Mouse (Mus musculus): Measurements from ENCODE around the gene Map2k2. TPM values are rescaled to one million over a fixed set of nuclear protein-coding genes. Genes with fewer than 3 reads are reported as not detected.

Gene Map2k2
- total and polyA plus RNA-seq, 3 experiments = 147 to 212 TPM; not detected in 1

DNA sequence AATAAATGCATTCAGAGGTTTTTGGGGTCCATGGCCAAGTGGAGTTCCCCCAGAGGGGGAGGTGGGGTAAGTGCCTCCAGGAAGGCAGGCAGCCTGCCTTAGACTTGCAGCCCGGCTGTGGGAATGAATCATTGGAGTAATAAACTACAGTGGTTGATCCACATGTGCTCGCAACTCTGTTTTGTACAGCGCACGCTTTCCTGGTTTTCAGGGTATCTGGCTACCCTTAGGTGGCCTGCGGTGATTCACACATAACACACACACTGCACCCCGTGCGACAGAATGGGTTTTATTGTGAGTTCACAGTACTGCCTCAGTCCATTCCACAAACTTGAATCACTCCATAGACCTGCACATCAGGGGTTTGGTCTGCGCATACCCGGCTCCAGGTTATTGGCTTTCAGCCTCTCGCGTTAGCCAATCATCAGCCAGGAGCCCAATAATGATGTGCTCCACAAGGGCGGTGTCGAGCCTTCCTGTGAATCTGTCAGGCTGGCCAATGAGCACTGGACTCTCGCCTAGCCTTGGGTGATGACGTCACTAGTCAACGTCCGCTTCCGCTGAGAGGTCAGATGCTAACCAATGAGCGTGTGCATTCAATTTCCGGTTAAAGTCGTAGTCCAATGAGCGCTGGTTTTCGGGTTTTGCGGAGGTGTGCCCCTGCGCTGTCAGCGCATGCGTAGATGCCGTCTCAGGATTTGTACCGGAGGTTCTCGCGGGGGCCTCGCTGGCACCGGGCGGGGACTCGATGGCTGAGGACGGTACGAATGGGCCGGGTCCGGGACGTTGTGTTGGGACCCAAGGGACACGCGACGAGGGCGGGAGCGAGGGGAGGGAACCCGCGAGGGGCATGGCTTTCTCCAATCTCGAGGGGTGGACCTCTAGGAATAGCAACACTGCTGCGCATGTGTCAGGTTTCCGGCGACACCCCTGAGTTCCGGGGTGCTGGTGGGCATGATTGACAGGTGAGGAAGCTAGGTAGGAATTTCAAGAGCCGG lies 76.9 kb downstream of the Map2k2 start, which contains the start of gene Dapk3 (continued):
- TF ChIP-seq NELFE (IDR thresholded peaks at IDR 0.05; ENCODE audit: low read depth, low read length) (peak; percentile 65), ETS1 (IDR thresholded peaks at IDR 0.05; ENCODE audit: low read depth, low read length) (peak; percentile 17; the same call in 1 of the 2 replicates), CHD2 (IDR thresholded peaks at IDR 0.05; ENCODE audit: low read length) (peak; percentile 92), EP300 (IDR thresholded peaks at IDR 0.05; ENCODE audit: low read depth in 1 of 2, low read length in 2 of 2) (peak in 1 of 2 experiments; percentile 1; a peak in 1 of 4 replicates), SMC3 (IDR thresholded peaks at IDR 0.05; ENCODE audit: low read depth, low read length) (peak; percentile 23; the same call in 1 of the 2 replicates), ZNF384 (IDR thresholded peaks at IDR 0.05; ENCODE audit: low read depth, low read length) (no peak), HCFC1 (IDR thresholded peaks at IDR 0.05; ENCODE audit: low read depth, low read length) (peak; percentile 94), MEF2A (IDR thresholded peaks at IDR 0.05; ENCODE audit: extremely low read depth, insufficient replicate concordance, low read depth, low read length, poor library complexity, severe bottlenecking) (no peak), TCF12 (IDR thresholded peaks at IDR 0.05; ENCODE audit: low read depth, low read length) (peak; percentile 36; the same call in 1 of the 2 replicates), RAD21 (IDR thresholded peaks at IDR 0.05; ENCODE audit: low read depth, low read length) (no peak), NRF1 (IDR thresholded peaks at IDR 0.05; ENCODE audit: insufficient read depth, low read depth, low read length, poor library complexity, severe bottlenecking) (peak; percentile 83), JUND (IDR thresholded peaks at IDR 0.05; ENCODE audit: low read depth, low read length) (peak; percentile 89), MAFK (IDR thresholded peaks at IDR 0.05; ENCODE audit: borderline replicate concordance, low read depth, low read length) (no peak), RCOR1 (IDR thresholded peaks at IDR 0.05; ENCODE audit: low read depth, low read length) (peak; percentile 35; the same call in 1 of the 2 replicates), USF1 (IDR thresholded peaks at IDR 0.05; ENCODE audit: low read depth, low read length) (no peak; the same call in 1 of the 2 replicates), CTCF (IDR thresholded peaks at IDR 0.05 in 2 of 3, conservative IDR thresholded peaks at IDR 0.05 in 1 of 3; ENCODE audit: control insufficient read depth in 1 of 3, insufficient read depth in 1 of 3, low read depth in 2 of 3, low read length in 3 of 3, poor library complexity in 1 of 3, severe bottlenecking in 1 of 3) (no peak), ELF1 (IDR thresholded peaks at IDR 0.05; ENCODE audit: low read depth, low read length) (peak; percentile 96), MYC (IDR thresholded peaks at IDR 0.05; ENCODE audit: low read depth, low read length) (peak; percentile 61; the same call in 1 of the 2 replicates), E2F4 (IDR thresholded peaks at IDR 0.05; ENCODE audit: borderline replicate concordance, low read depth, low read length) (no peak), POLR2AphosphoS5 (IDR thresholded peaks at IDR 0.05; ENCODE audit: borderline replicate concordance, low read depth, low read length) (peak; percentile 95), ZKSCAN1 (IDR thresholded peaks at IDR 0.05; ENCODE audit: low read depth, low read length) (peak; percentile 82)

Other genes starting within 250 kb of the Map2k2 start
- 0.07 and 0.15 TPM in 2 replicates for gene Tmprss9, start 234.1 kb upstream of the Map2k2 start, total RNA-seq (2012; rRNA removed)
- gene Tmprss9, start 234.1 kb upstream of the Map2k2 start, polyA plus RNA-seq (2012; ENCODE audit: insufficient read depth in 1 of 2, insufficient read length in 2 of 2, low read depth in 1 of 2, low replicate concordance in 2 of 2, missing spikeins in 1 of 2) = under 1 TPM in 1 of 2 experiments, not detected in 1; 0.25 TPM
- 349 and 366 TPM in 2 replicates for gene Timm13, start 204.9 kb upstream of the Map2k2 start, total RNA-seq (2012; rRNA removed)
- gene Timm13, start 204.9 kb upstream of the Map2k2 start, polyA plus RNA-seq (2012; ENCODE audit: insufficient read depth in 1 of 2, insufficient read length in 2 of 2, low read depth in 1 of 2, low replicate concordance in 2 of 2, missing spikeins in 1 of 2) = 100 to 1,000 TPM; 329 to 645 TPM
- 28.4 and 32.8 TPM in 2 replicates for gene Lmnb2, start 187.7 kb upstream of the Map2k2 start, total RNA-seq (2012; rRNA removed)
- gene Lmnb2, start 187.7 kb upstream of the Map2k2 start, polyA plus RNA-seq (2012; ENCODE audit: insufficient read depth in 1 of 2, insufficient read length in 2 of 2, low read depth in 1 of 2, low replicate concordance in 2 of 2, missing spikeins in 1 of 2) = 10 to 100 TPM in 1 of 2 experiments, not detected in 1; 29.9 TPM
- 13.3 and 13.4 TPM in 2 replicates for gene Gadd45b, start 175.8 kb upstream of the Map2k2 start, total RNA-seq (2012; rRNA removed)
- 10 to 100 TPM in 1 of 2 experiments, not detected in 1; 10.1 TPM for gene Gadd45b, start 175.8 kb upstream of the Map2k2 start, polyA plus RNA-seq (2012; ENCODE audit: insufficient read depth in 1 of 2, insufficient read length in 2 of 2, low read depth in 1 of 2, low replicate concordance in 2 of 2, missing spikeins in 1 of 2)
- 0.92 and 1.3 TPM in 2 replicates for gene Gng7, start 91.0 kb upstream of the Map2k2 start, total RNA-seq (2012; rRNA removed)
- gene Gng7, start 91.0 kb upstream of the Map2k2 start, polyA plus RNA-seq (2012; ENCODE audit: insufficient read depth in 1 of 2, insufficient read length in 2 of 2, low read depth in 1 of 2, low replicate concordance in 2 of 2, missing spikeins in 1 of 2) = 1 to 10 TPM in 1 of 2 experiments, not detected in 1; 6.2 TPM
- gene Diras1, start 80.3 kb upstream of the Map2k2 start, total RNA-seq (2012; rRNA removed) = not detected in 2 replicates
- gene Diras1, start 80.3 kb upstream of the Map2k2 start, polyA plus RNA-seq (2012; ENCODE audit: insufficient read depth in 1 of 2, insufficient read length in 2 of 2, low read depth in 1 of 2, low replicate concordance in 2 of 2, missing spikeins in 1 of 2) = under 1 TPM in 1 of 2 experiments, not detected in 1; 0.04 TPM
- 14.8 and 19.5 TPM in 2 replicates for gene Slc39a3, start 68.5 kb upstream of the Map2k2 start, total RNA-seq (2012; rRNA removed)
- gene Slc39a3, start 68.5 kb upstream of the Map2k2 start, polyA plus RNA-seq (2012; ENCODE audit: insufficient read depth in 1 of 2, insufficient read length in 2 of 2, low read depth in 1 of 2, low replicate concordance in 2 of 2, missing spikeins in 1 of 2) = 10 to 100 TPM in 1 of 2 experiments, not detected in 1; 15.6 TPM
- gene Sgta, start 45.7 kb upstream of the Map2k2 start, total RNA-seq (2012; rRNA removed) = 100 and 101 TPM in 2 replicates
- gene Sgta, start 45.7 kb upstream of the Map2k2 start, polyA plus RNA-seq (2012; ENCODE audit: insufficient read depth in 1 of 2, insufficient read length in 2 of 2, low read depth in 1 of 2, low replicate concordance in 2 of 2, missing spikeins in 1 of 2) = 1,000 to 10,000 TPM in 1 of 2 experiments, 100 to 1,000 TPM in 1; 152 to 1,019 TPM
- 121 and 126 TPM in 2 replicates for gene Thop1, start 35.9 kb upstream of the Map2k2 start, total RNA-seq (2012; rRNA removed)
- 100 to 1,000 TPM in 1 of 2 experiments, 10 to 100 TPM in 1; 75.7 to 113 TPM for gene Thop1, start 35.9 kb upstream of the Map2k2 start, polyA plus RNA-seq (2012; ENCODE audit: insufficient read depth in 1 of 2, insufficient read length in 2 of 2, low read depth in 1 of 2, low replicate concordance in 2 of 2, missing spikeins in 1 of 2)
- gene Creb3l3, start 7.0 kb upstream of the Map2k2 start, total RNA-seq (2012; rRNA removed) = not detected in 2 replicates
- gene Creb3l3, start 7.0 kb upstream of the Map2k2 start, polyA plus RNA-seq (2012; ENCODE audit: insufficient read depth in 1 of 2, insufficient read length in 2 of 2, low read depth in 1 of 2, low replicate concordance in 2 of 2, missing spikeins in 1 of 2) = under 1 TPM in 1 of 2 experiments, not detected in 1; 0.35 TPM
- 23.8 and 25.3 TPM in 2 replicates for gene Zbtb7a, start 29.3 kb downstream of the Map2k2 start, total RNA-seq (2012; rRNA removed)
- gene Zbtb7a, start 29.3 kb downstream of the Map2k2 start, polyA plus RNA-seq (2012; ENCODE audit: insufficient read depth in 1 of 2, insufficient read length in 2 of 2, low read depth in 1 of 2, low replicate concordance in 2 of 2, missing spikeins in 1 of 2) = 10 to 100 TPM; 40.6 to 45.4 TPM
- gene Pias4, start 62.0 kb downstream of the Map2k2 start, total RNA-seq (2012; rRNA removed) = 19.5 and 21.0 TPM in 2 replicates
- 10 to 100 TPM in 1 of 2 experiments, not detected in 1; 40.4 TPM for gene Pias4, start 62.0 kb downstream of the Map2k2 start, polyA plus RNA-seq (2012; ENCODE audit: insufficient read depth in 1 of 2, insufficient read length in 2 of 2, low read depth in 1 of 2, low replicate concordance in 2 of 2, missing spikeins in 1 of 2)
- gene Eef2, start 70.7 kb downstream of the Map2k2 start, total RNA-seq (2012; rRNA removed) = 2,850 and 2,863 TPM in 2 replicates
- 1,000 to 10,000 TPM; 3,442 to 4,586 TPM for gene Eef2, start 70.7 kb downstream of the Map2k2 start, polyA plus RNA-seq (2012; ENCODE audit: insufficient read depth in 1 of 2, insufficient read length in 2 of 2, low read depth in 1 of 2, low replicate concordance in 2 of 2, missing spikeins in 1 of 2)
- gene Dapk3, start 77.1 kb downstream of the Map2k2 start, total RNA-seq (2012; rRNA removed) = 42.3 and 49.2 TPM in 2 replicates
- 10 to 100 TPM in 1 of 2 experiments, not detected in 1; 79.1 TPM for gene Dapk3, start 77.1 kb downstream of the Map2k2 start, polyA plus RNA-seq (2012; ENCODE audit: insufficient read depth in 1 of 2, insufficient read length in 2 of 2, low read depth in 1 of 2, low replicate concordance in 2 of 2, missing spikeins in 1 of 2)
- 0.13 and 0.31 TPM in 2 replicates for gene 4930442H23Rik, start 77.9 kb downstream of the Map2k2 start, total RNA-seq (2012; rRNA removed)
- gene 4930442H23Rik, start 77.9 kb downstream of the Map2k2 start, polyA plus RNA-seq (2012; ENCODE audit: insufficient read depth in 1 of 2, insufficient read length in 2 of 2, low read depth in 1 of 2, low replicate concordance in 2 of 2, missing spikeins in 1 of 2) = under 1 TPM in 1 of 2 experiments, not detected in 1; 0.42 TPM
- gene Nmrk2, start 96.1 kb downstream of the Map2k2 start, total RNA-seq (2012; rRNA removed) = not detected in 2 replicates
- not detected for gene Nmrk2, start 96.1 kb downstream of the Map2k2 start, polyA plus RNA-seq (2012; ENCODE audit: insufficient read depth in 1 of 2, insufficient read length in 2 of 2, low read depth in 1 of 2, low replicate concordance in 2 of 2, missing spikeins in 1 of 2)
- 0.19 and 0.20 TPM in 2 replicates for gene Atcay, start 124.9 kb downstream of the Map2k2 start, total RNA-seq (2012; rRNA removed)
- under 1 TPM in 1 of 2 experiments, not detected in 1; 0.33 TPM for gene Atcay, start 124.9 kb downstream of the Map2k2 start, polyA plus RNA-seq (2012; ENCODE audit: insufficient read depth in 1 of 2, insufficient read length in 2 of 2, low read depth in 1 of 2, low replicate concordance in 2 of 2, missing spikeins in 1 of 2)
- 0.39 and 0.81 TPM in 2 replicates for gene Zfr2, start 127.2 kb downstream of the Map2k2 start, total RNA-seq (2012; rRNA removed)
- 1 to 10 TPM in 1 of 2 experiments, not detected in 1; 1.4 TPM for gene Zfr2, start 127.2 kb downstream of the Map2k2 start, polyA plus RNA-seq (2012; ENCODE audit: insufficient read depth in 1 of 2, insufficient read length in 2 of 2, low read depth in 1 of 2, low replicate concordance in 2 of 2, missing spikeins in 1 of 2)
- 0.10 and 0.23 TPM in 2 replicates for gene Matk, start 147.0 kb downstream of the Map2k2 start, total RNA-seq (2012; rRNA removed)
- gene Matk, start 147.0 kb downstream of the Map2k2 start, polyA plus RNA-seq (2012; ENCODE audit: insufficient read depth in 1 of 2, insufficient read length in 2 of 2, low read depth in 1 of 2, low replicate concordance in 2 of 2, missing spikeins in 1 of 2) = 1 to 10 TPM in 1 of 2 experiments, not detected in 1; 1.0 TPM
- gene Mrpl54, start 161.0 kb downstream of the Map2k2 start, total RNA-seq (2012; rRNA removed) = 137 and 150 TPM in 2 replicates
- 100 to 1,000 TPM; 157 to 421 TPM for gene Mrpl54, start 161.0 kb downstream of the Map2k2 start, polyA plus RNA-seq (2012; ENCODE audit: insufficient read depth in 1 of 2, insufficient read length in 2 of 2, low read depth in 1 of 2, low replicate concordance in 2 of 2, missing spikeins in 1 of 2)
- gene Apba3, start 161.0 kb downstream of the Map2k2 start, total RNA-seq (2012; rRNA removed) = 68.9 and 81.3 TPM in 2 replicates
- 10 to 100 TPM in 1 of 2 experiments, not detected in 1; 73.2 TPM for gene Apba3, start 161.0 kb downstream of the Map2k2 start, polyA plus RNA-seq (2012; ENCODE audit: insufficient read depth in 1 of 2, insufficient read length in 2 of 2, low read depth in 1 of 2, low replicate concordance in 2 of 2, missing spikeins in 1 of 2)
- gene Tjp3, start 185.7 kb downstream of the Map2k2 start, total RNA-seq (2012; rRNA removed) = 2.5 and 2.9 TPM in 2 replicates
- gene Tjp3, start 185.7 kb downstream of the Map2k2 start, polyA plus RNA-seq (2012; ENCODE audit: insufficient read depth in 1 of 2, insufficient read length in 2 of 2, low read depth in 1 of 2, low replicate concordance in 2 of 2, missing spikeins in 1 of 2) = 1 to 10 TPM in 1 of 2 experiments, not detected in 1; 4.9 TPM
- gene Pip5k1c, start 187.0 kb downstream of the Map2k2 start, total RNA-seq (2012; rRNA removed) = 14.1 and 14.4 TPM in 2 replicates
- gene Pip5k1c, start 187.0 kb downstream of the Map2k2 start, polyA plus RNA-seq (2012; ENCODE audit: insufficient read depth in 1 of 2, insufficient read length in 2 of 2, low read depth in 1 of 2, low replicate concordance in 2 of 2, missing spikeins in 1 of 2) = 10 to 100 TPM in 1 of 2 experiments, not detected in 1; 40.5 TPM
- 43.5 and 47.6 TPM in 2 replicates for gene Cactin, start 215.2 kb downstream of the Map2k2 start, total RNA-seq (2012; rRNA removed)
- gene Cactin, start 215.2 kb downstream of the Map2k2 start, polyA plus RNA-seq (2012; ENCODE audit: insufficient read depth in 1 of 2, insufficient read length in 2 of 2, low read depth in 1 of 2, low replicate concordance in 2 of 2, missing spikeins in 1 of 2) = 10 to 100 TPM in 1 of 2 experiments, not detected in 1; 66.8 TPM
- 0.13 TPM in 1 of 2 replicates, not detected in the other for gene Tbxa2r, start 222.8 kb downstream of the Map2k2 start, total RNA-seq (2012; rRNA removed)
- under 1 TPM in 1 of 2 experiments, not detected in 1; 0.31 TPM for gene Tbxa2r, start 222.8 kb downstream of the Map2k2 start, polyA plus RNA-seq (2012; ENCODE audit: insufficient read depth in 1 of 2, insufficient read length in 2 of 2, low read depth in 1 of 2, low replicate concordance in 2 of 2, missing spikeins in 1 of 2)
- not detected in 2 replicates for gene Gipc3, start 237.4 kb downstream of the Map2k2 start, total RNA-seq (2012; rRNA removed)
- gene Gipc3, start 237.4 kb downstream of the Map2k2 start, polyA plus RNA-seq (2012; ENCODE audit: insufficient read depth in 1 of 2, insufficient read length in 2 of 2, low read depth in 1 of 2, low replicate concordance in 2 of 2, missing spikeins in 1 of 2) = not detected
- gene Hmg20b, start 244.6 kb downstream of the Map2k2 start, total RNA-seq (2012; rRNA removed) = 22.8 and 27.0 TPM in 2 replicates
- gene Hmg20b, start 244.6 kb downstream of the Map2k2 start, polyA plus RNA-seq (2012; ENCODE audit: insufficient read depth in 1 of 2, insufficient read length in 2 of 2, low read depth in 1 of 2, low replicate concordance in 2 of 2, missing spikeins in 1 of 2) = 10 to 100 TPM in 1 of 2 experiments, not detected in 1; 92.7 TPM

Measured in MEL (cell line).